Mouse (Mus musculus): ENCODE data around the gene Gm17174. TPM values are rescaled to one million over a fixed set of nuclear protein-coding genes. Genes with fewer than 3 reads are reported as not detected.
"Not testable (repeated sequence)": the region's sequence is repeated elsewhere in the genome, so short reads cannot be mapped to it uniquely, and the experiment has no call there.

The Gm17174 gene
- total RNA-seq (2022), result not detected

- DNase-seq (ENCODE audit: low spot score in 2 of 2), result not testable (repeated sequence)
Observed at GRCm38 (mm10) chr14:51592039-51592438, at the start of gene Gm17174. Gene Gm17174, minus strand, starts transcription at chr14:51592139.

GRCm38 (mm10) chr14:51635566-51635965 is 43.6 kb upstream of the Gm17174 start, which contains the start of gene Gm4181:
Gene Gm4181, minus strand, starts transcription at chr14:51635666.
- not testable (repeated sequence) for DNase-seq (ENCODE audit: low spot score in 2 of 2)

- peak; percentile 14 to 28 for DNase-seq (ENCODE audit: low spot score in 2 of 2)
Observed at GRCm38 (mm10) chr14:51632426-51632825, 40.5 kb upstream of the Gm17174 start.

- no peak for DNase-seq (ENCODE audit: low spot score in 2 of 2)
Observed at GRCm38 (mm10) chr14:51611210-51611609, 19.3 kb upstream of the Gm17174 start, which contains the start of gene Gm17078. Gene Gm17078, minus strand, starts transcription at chr14:51611310.

- DNase-seq (ENCODE audit: low spot score in 2 of 2), result not testable (repeated sequence)
Observed at GRCm38 (mm10) chr14:51573963-51574362, 18.0 kb downstream of the Gm17174 start, which contains the start of gene Gm17175. Gene Gm17175, minus strand, starts transcription at chr14:51574063.

- DNase-seq (ENCODE audit: low spot score in 2 of 2), result no peak
Observed at GRCm38 (mm10) chr14:51552490-51552889, 39.4 kb downstream of the Gm17174 start, which contains the start of gene Gm5622. Gene Gm5622, plus strand, starts transcription at chr14:51552790.

Other genes starting within 250 kb of the Gm17174 start
- gene Gm7247, start 230.4 kb downstream of the Gm17174 start, total RNA-seq (2022), result not detected
- not detected for gene Vmn2r88, start 181.3 kb downstream of the Gm17174 start, total RNA-seq (2022)
- not detected for gene Vmn2r89, start 140.3 kb downstream of the Gm17174 start, total RNA-seq (2022)
- not detected for gene Gm5622, start 39.3 kb downstream of the Gm17174 start, total RNA-seq (2022)
- not detected for gene Gm17175, start 18.1 kb downstream of the Gm17174 start, total RNA-seq (2022)
- gene Gm17078, start 19.2 kb upstream of the Gm17174 start, total RNA-seq (2022), result not detected
- gene Gm4181, start 43.5 kb upstream of the Gm17174 start, total RNA-seq (2022), result not detected
- not detected for gene Gm17079, start 103.3 kb upstream of the Gm17174 start, total RNA-seq (2022)
- gene Gm5800, start 125.0 kb upstream of the Gm17174 start, total RNA-seq (2022), result not detected
- not detected for gene Ang4, start 181.5 kb upstream of the Gm17174 start, total RNA-seq (2022)
- gene AY358078, start 207.9 kb upstream of the Gm17174 start, total RNA-seq (2022), result not detected

Data from left cerebral cortex, adult 8-10 months (tissue).